Mouse (Mus musculus) activated CD4-positive, CD25-positive, alpha-beta regulatory T cell, adult 4 months (primary cell): ENCODE measurements at regions not wholly inside any gene's neighbourhood (a gene's known extent, or its start where the extent isn't known, plus 50 kb on each side); places are given as distances from the start of the nearest gene placed in this dataset.

Experiments
- ATAC-seq: one replicate; pipeline ENCODE4 v1.8.0; 2017

- ATAC-seq, result no peak
Observed at GRCm38 (mm10) chr14:99366281-99366987, 67.9 kb downstream of the Klf5 start.

DNA sequence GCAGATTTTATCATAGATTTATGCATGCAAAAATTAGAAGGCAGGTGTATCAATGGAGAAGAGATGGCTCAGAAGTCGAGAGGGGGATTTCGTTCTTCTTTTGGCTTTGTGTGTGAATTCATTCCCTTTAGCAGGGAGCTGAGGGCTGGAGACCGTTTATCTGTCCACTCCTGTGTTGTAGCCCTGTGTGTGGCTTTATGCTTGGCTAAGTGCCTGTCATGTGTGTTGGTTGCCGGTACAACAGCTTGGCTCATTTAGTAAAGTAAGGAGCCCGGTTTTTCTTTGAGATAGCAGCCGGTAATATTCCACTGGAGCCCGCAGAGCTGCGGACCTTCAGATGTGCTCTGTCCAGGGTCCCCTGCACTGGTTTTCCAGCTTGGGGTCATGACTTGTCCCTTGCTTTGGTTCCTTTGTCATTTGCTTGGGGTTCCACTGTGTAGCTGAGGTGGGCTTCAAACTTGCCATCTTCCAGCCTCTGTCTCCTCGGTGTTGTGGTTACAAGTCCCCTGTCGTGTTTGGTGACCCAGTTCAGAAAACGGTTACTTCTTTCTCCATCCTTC, 68.6 kb downstream of the Klf5 start:
- no peak for ATAC-seq

GRCm38 (mm10) chr14:99369366-99369765, 70.9 kb downstream of the Klf5 start:
- no peak for ATAC-seq

DNA sequence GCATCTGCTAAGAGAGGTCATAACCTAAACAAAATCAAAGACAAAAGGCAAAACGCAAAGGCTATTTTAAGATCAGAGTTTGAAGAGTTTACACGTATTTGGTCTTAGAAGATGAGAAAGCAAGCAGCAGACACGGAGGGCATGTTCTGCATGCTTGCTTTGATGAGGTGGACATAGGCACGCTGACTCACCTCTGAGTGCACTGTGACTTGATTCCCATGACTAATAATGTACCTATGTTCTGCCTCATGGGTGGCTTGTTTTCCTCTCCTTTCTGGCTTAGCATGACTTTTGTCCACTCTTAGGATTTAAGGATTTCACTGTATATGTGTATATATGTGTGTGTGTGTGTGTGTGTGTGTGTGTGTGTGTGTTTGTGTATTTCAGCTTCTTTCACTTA, 75.2 kb downstream of the Klf5 start:
- ATAC-seq, result no peak

DNA sequence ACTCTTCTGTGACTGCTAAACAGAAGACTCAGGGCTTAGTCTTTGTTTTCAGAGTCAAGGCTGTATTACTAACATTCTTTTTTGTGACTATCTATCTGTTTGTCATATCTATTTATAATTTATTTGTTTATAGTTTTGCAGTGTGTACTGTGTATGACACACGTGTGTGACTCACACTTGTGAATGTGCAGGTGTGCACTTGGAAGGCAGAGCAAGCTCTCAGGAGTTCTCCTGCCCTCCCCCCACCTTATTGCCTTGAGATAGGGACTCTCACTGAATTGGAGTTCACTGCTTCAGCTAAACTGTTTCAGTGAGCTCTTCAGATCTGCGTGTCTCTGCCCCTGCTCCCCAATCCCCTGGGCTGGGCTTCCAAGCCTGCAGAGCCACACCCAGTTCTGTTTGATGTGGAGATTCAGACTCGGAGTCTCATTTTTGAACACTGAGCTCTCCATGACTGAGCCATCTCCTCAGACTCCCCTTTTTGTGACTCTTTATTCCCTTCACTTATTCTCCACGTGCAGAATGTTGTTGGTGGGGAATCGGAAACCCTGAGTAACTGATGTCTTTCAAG, 76.6 kb downstream of the Klf5 start:
- ATAC-seq, result no peak

- no peak for ATAC-seq
Observed at GRCm38 (mm10) chr14:99376652-99377502, 78.4 kb downstream of the Klf5 start.

- no peak for ATAC-seq
Observed at GRCm38 (mm10) chr14:99381262-99382017, 82.9 kb downstream of the Klf5 start.

DNA sequence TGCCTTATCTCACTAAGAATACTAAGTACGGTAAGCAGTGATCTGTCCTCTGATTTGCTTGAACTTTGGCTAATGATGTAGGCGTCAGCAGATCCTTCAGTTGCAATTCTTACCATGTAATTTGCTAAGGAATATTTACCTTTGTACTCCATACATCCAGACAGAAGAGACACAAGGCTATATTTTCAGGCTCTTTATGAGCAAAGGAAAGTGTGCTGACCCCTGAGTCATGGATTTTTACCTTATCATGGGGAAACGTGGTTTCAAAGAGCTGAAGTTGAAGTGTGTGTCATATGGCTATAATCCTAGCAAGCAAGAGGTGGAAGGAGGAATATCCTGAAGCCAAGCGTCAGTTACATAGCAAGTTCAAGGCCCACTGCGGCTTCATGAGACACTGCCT, 83.6 kb downstream of the Klf5 start:
- ATAC-seq, result no peak

- no peak for ATAC-seq
Observed at GRCm38 (mm10) chr14:99383170-99383569, 84.7 kb downstream of the Klf5 start.

DNA sequence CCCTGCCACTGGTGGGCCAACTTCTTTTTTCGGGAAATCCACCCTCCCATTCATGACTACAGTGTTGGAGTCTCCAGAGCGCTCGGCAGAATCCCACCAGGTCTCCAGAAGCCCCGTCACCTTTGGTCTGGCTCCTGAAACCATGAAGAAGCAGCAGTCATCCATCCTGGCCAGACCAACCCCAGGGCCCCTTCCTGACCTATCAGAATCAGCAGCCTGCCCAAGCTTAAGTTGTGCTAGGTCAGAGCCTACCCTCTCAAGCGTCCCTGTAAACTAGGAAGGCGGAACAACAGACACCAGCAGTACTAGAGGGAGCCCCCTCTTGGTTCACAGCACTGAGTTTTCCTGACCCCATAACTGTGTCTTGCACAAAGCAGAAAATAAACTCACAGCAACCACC, 89.1 kb downstream of the Klf5 start:
- no peak for ATAC-seq

GRCm38 (mm10) chr14:99389306-99389705, 90.8 kb downstream of the Klf5 start:
- ATAC-seq, result no peak

GRCm38 (mm10) chr14:99391700-99392099, 93.2 kb downstream of the Klf5 start:
- ATAC-seq, result no peak

GRCm38 (mm10) chr14:99392813-99393212, 94.3 kb downstream of the Klf5 start:
- no peak for ATAC-seq

- ATAC-seq, result no peak
Observed at GRCm38 (mm10) chr14:99393611-99394010, 95.1 kb downstream of the Klf5 start.

DNA sequence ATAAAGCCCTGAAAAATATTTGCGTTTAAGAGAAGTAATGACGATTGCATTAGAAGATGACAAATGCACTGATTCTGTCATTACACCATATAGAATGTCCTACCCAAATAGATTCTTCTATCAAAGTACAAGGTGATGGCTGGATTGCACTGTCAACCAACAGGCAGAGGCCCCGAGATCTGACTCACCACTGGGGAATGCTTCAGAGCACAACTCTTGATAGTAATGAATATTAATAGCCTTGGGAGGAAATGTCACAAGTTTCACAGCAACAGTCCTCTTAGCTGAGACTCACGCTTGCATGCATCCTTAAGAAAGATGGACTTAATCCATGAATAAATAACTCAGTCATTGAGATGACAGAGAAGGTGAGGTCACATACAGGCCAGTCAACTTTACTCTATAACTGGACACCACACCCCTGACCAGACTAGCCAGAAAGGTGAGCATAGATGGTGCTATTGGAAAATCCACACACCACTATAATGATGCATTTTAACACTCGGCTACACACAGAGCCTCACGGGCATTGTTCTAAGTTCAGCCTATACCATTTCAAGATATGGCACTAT, 104.8 kb downstream of the Klf5 start:
- no peak for ATAC-seq

- no peak for ATAC-seq
Observed at GRCm38 (mm10) chr14:99405228-99405627, 106.7 kb downstream of the Klf5 start.

- no peak for ATAC-seq
Observed at GRCm38 (mm10) chr14:99411835-99412234, 113.3 kb downstream of the Klf5 start.

DNA sequence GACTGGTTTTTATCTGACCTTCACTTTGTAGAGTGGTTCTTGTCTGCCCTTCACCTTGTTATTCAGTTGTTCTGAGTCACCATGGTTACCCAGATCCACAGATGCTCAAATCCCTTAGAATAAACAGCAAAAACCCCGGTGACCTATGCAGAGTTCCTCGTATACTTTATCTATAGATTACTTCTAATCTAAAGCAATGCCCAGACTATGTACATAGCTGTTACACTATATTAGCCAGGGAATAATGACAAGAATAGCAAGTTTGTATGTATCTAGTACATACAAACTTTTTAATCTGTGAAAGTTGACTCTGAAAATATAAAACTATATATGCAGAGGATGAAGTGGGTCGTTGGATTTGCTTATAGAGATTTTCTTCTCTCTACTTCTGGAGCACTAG, 117.7 kb downstream of the Klf5 start:
- no peak for ATAC-seq

GRCm38 (mm10) chr14:99418970-99419369, 120.5 kb downstream of the Klf5 start:
- ATAC-seq, result peak; percentile 80

- ATAC-seq, result no peak
Observed at GRCm38 (mm10) chr14:99423334-99423733, 124.8 kb downstream of the Klf5 start.

DNA sequence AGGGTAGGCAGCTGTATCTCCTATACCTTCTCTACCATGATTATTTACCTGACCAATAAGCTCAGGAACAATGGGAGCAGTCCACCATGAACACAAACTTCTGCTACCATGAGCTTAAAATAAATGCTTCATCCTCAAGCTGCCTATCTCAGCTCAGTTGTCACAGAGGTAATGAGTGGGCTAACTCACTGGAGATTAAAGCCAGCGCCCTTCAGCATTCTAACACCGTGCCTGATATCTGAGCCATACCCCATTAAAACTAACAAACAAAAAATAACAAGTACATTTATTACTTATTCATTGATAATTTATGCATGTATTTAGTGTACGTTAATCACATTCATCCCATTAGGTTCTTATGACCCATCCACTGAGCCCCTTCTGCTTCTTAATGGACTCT, 128.6 kb downstream of the Klf5 start:
- no peak for ATAC-seq

GRCm38 (mm10) chr14:99430323-99430722, 131.8 kb downstream of the Klf5 start:
- ATAC-seq, result no peak
